Mouse (Mus musculus) MEL (cell line): Measurements from ENCODE around the gene Parp16. TPM values are rescaled to one million over a fixed set of nuclear protein-coding genes. Genes with fewer than 3 reads are reported as not detected.

ENCODE experiments used
- DNase-seq: peaks from one replicate; pipeline ENCODE4 v3.0.0; 2011; ENCODE audit warnings: low read depth, low spot score
- H3K27ac ChIP-seq: 2 replicates; pipeline ENCODE4 v1.5.1; 2012; ENCODE audit warnings: low read depth, mild to moderate bottlenecking, control low read depth, low read length, moderate library complexity; ENCODE audit not compliant: control insufficient read depth
- H3K27me3 ChIP-seq, 2 experiments: fragments of 150-350 bp in 1 of 2; sonication (generic) in 1 of 2; 2 replicates each; pipeline ENCODE4 v1.6.1; 2012; ENCODE audit warnings: low read length in 2 of 2, mild to moderate bottlenecking in 2 of 2, improper control_type of control experiment in 1 of 2, moderate library complexity in 1 of 2; ENCODE audit not compliant: insufficient read depth in 2 of 2, control insufficient read depth in 1 of 2
- H3K36me3 ChIP-seq, 2 experiments: 2 replicates each; pipeline ENCODE4 v1.6.1; 2012 to 2014; ENCODE audit warnings: low read length in 2 of 2, improper control_type of control experiment in 1 of 2, inconsistent platforms in 1 of 2, mild to moderate bottlenecking in 1 of 2; ENCODE audit not compliant: insufficient read depth in 2 of 2, control insufficient read depth in 1 of 2
- H3K4me1 ChIP-seq, 2 experiments: fragments of 150-350 bp in 1 of 2; sonication (generic) in 1 of 2; 2 replicates each; pipeline ENCODE4 v1.6.1; 2012; ENCODE audit warnings: low read length in 2 of 2, improper control_type of control experiment in 1 of 2, mild to moderate bottlenecking in 1 of 2; ENCODE audit not compliant: insufficient read depth in 2 of 2, control insufficient read depth in 1 of 2
- H3K4me3 ChIP-seq, 2 experiments: fragments of 150-350 bp in 1 of 2; sonication (generic) in 1 of 2; 2 replicates each; pipeline ENCODE4 v1.5.1; 2012; ENCODE audit warnings: low read depth in 2 of 2, low read length in 2 of 2, mild to moderate bottlenecking in 2 of 2, moderate library complexity in 2 of 2, control low read depth in 1 of 2, improper control_type of control experiment in 1 of 2; ENCODE audit not compliant: control insufficient read depth in 1 of 2, insufficient read depth in 1 of 2
- H3K79me2 ChIP-seq: 2 replicates; pipeline ENCODE4 v1.6.1; 2012; ENCODE audit warnings: mild to moderate bottlenecking, low read length, moderate library complexity; ENCODE audit not compliant: control insufficient read depth, poor library complexity, insufficient read depth
- H3K9ac ChIP-seq: 2 replicates; pipeline ENCODE4 v1.6.1; 2012; ENCODE audit warnings: low read depth, mild to moderate bottlenecking, control low read depth, low read length, moderate library complexity; ENCODE audit not compliant: control insufficient read depth, poor library complexity, severe bottlenecking
- H3K9me3 ChIP-seq: fragments of 150-350 bp; sonication (generic); replicated peaks from 2 replicates; pipeline ENCODE4 v1.6.1; 2012; ENCODE audit warnings: mild to moderate bottlenecking, low read length, improper control_type of control experiment, moderate library complexity; ENCODE audit not compliant: insufficient read depth
- EP300 ChIP-seq, 2 experiments: IDR thresholded peaks; 2 replicates each; pipeline ENCODE4 v1.6.1; 2011; ENCODE audit warnings: improper control_type of control experiment in 2 of 2, low read length in 2 of 2, low read depth in 1 of 2, mild to moderate bottlenecking in 1 of 2
- GABPA ChIP-seq: IDR thresholded peaks from 2 replicates; pipeline ENCODE4 v1.6.1; 2012; ENCODE audit warnings: low read depth, mild to moderate bottlenecking, inconsistent platforms, low read length, improper control_type of control experiment, moderate library complexity
- GATA1 ChIP-seq: IDR thresholded peaks from 2 replicates; pipeline ENCODE4 v1.6.1; 2011; ENCODE audit warnings: low read depth, low read length, improper control_type of control experiment
- HCFC1 ChIP-seq: IDR thresholded peaks from 2 replicates; pipeline ENCODE4 v1.6.1; 2012; ENCODE audit warnings: low read depth, mild to moderate bottlenecking, inconsistent platforms, low read length, improper control_type of control experiment, moderate library complexity
- MAX ChIP-seq: IDR thresholded peaks from 2 replicates; pipeline ENCODE4 v1.6.1; 2011; ENCODE audit warnings: low read length, improper control_type of control experiment
- NRF1 ChIP-seq: IDR thresholded peaks from 2 replicates; pipeline ENCODE4 v1.6.1; 2014; ENCODE audit warnings: low read depth, mild to moderate bottlenecking, inconsistent platforms, low read length, improper control_type of control experiment, moderate library complexity; ENCODE audit not compliant: poor library complexity, insufficient read depth, severe bottlenecking
- RCOR1 ChIP-seq: IDR thresholded peaks from 2 replicates; pipeline ENCODE4 v1.6.1; 2012; ENCODE audit warnings: low read depth, mild to moderate bottlenecking, inconsistent platforms, low read length, improper control_type of control experiment
- TCF12 ChIP-seq: IDR thresholded peaks from 2 replicates; pipeline ENCODE4 v1.6.1; 2014; ENCODE audit warnings: low read depth, mild to moderate bottlenecking, inconsistent platforms, low read length, improper control_type of control experiment, moderate library complexity
- ZC3H11A ChIP-seq: IDR thresholded peaks from 2 replicates; pipeline ENCODE4 v1.6.1; 2012; ENCODE audit warnings: low read depth, mild to moderate bottlenecking, inconsistent platforms, low read length, improper control_type of control experiment
- polyA plus RNA-seq, 2 experiments: library from polyadenylated mRNA; stranded (reverse) in 1 of 2; unstranded in 1 of 2; fragments of >175 nt in 1 of 2; fragments of >200 nt in 1 of 2; gene quantifications; 2 replicates each; pipeline versions ENCODE4 v1.2.1 to v1.2.4; 2012; ENCODE audit warnings: low replicate concordance in 2 of 2, low read depth in 1 of 2; ENCODE audit not compliant: insufficient read length in 2 of 2, insufficient read depth in 1 of 2, missing spikeins in 1 of 2
- total RNA-seq: library from RNA; depleted of rRNA; stranded (reverse); fragments of 300-350 nt; gene quantifications from 2 replicates; pipeline ENCODE4 v1.2.3, GENCODE M21; 2012

Parp16 gene
- total and polyA plus RNA-seq, 3 experiments, result 1.3 to 5.1 TPM; not detected in 1

- no peaks in the 10 kb centered on the region for H3K79me2 ChIP-seq
- H3K4me1 ChIP-seq, result no peaks in the 10 kb centered on the region
- H3K36me3 ChIP-seq, result no peaks in the 10 kb centered on the region
- no peaks in the 10 kb centered on the region for H3K9me3 ChIP-seq
- no peak overlapping the region for H3K27ac ChIP-seq
- TF ChIP-seq NRF1 (no peak), RCOR1 (no peak), TCF12 (no peak), ZC3H11A (no peak), GABPA (no peak), EP300 (IDR thresholded peaks at IDR 0.05; ENCODE audit: low read depth in 1 of 2, low read length in 2 of 2) (no peak)
- no peak overlapping the region for H3K9ac ChIP-seq
- no peaks in the 10 kb centered on the region for H3K27me3 ChIP-seq
- DNase-seq, result no peak
- H3K4me3 ChIP-seq, result no peak overlapping the region
Observed at GRCm38 (mm10) chr9:65233243-65233985, 38.3 kb downstream of the Parp16 start.

DNA sequence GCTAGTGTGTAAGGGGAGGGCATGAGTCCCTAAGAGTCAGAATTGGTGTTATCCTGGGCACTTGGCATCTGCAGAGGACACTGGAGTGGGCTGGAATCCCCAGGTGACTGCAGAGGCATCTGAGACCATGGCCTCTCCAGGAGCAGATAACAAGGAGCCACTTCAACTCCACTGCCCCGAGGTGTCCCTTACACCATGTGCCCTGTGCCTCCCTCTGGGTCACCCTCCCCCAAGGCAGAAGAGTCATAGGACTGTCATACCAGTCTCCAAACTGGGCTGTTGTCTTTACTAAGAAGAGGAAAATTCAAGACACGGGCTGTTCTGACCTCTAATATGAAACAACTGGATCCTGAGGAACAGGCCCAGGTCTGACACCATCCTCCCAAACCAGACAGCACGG lies 39.6 kb downstream of the Parp16 start:
- H3K36me3 ChIP-seq, result no peaks in the 10 kb centered on the region
- no peak overlapping the region for H3K27ac ChIP-seq
- H3K27me3 ChIP-seq, result no peaks in the 10 kb centered on the region
- no peaks in the 10 kb centered on the region for H3K79me2 ChIP-seq
- no peaks in the 10 kb centered on the region for H3K9me3 ChIP-seq
- H3K4me1 ChIP-seq, result no peaks in the 10 kb centered on the region
- TF ChIP-seq GATA1 (no peak), HCFC1 (no peak), MAX (no peak)
- no peak for DNase-seq
- H3K9ac ChIP-seq, result no peak overlapping the region
- H3K4me3 ChIP-seq, result no peak overlapping the region

DNA sequence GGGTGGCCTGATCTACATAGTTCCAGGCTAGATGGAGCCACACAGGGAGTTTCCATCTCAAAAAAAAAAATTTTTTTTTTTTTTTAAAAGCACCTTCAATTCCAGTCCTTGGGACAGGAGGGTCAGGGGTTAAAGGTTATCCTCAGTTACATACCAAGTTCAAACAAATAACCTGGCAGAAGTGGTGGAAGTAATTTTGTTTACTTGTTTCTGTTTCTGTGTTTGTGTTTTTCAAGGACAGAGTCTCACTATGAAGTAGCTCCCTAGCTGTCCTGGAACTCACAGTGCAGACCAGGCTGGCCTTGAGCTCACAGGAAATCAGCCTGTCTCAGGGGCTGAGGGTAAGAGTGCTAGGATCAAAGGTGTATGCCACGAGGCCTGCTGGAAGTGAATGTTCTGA lies 40.4 kb downstream of the Parp16 start:
- Histone ChIP-seq H3K79me2 (no peaks in the 10 kb centered on the region), H3K4me1 (no peaks in the 10 kb centered on the region), H3K9ac (no peak overlapping the region), H3K9me3 (no peaks in the 10 kb centered on the region), H3K27me3 (no peaks in the 10 kb centered on the region), H3K27ac (no peak overlapping the region), H3K36me3 (no peaks in the 10 kb centered on the region)
- DNase-seq, result no peak
- no peak for TF ChIP-seq RCOR1
- TF ChIP-seq, all 39 proteins: peak for 0
- no peak overlapping the region for H3K4me3 ChIP-seq
